Mouse (Mus musculus) lung, embryonic 15.5 days (tissue): ENCODE measurements around the gene Pik3c2b. TPM values are rescaled to one million over a fixed set of nuclear protein-coding genes. Genes with fewer than 3 reads are reported as not detected.

ENCODE experiments used
- ATAC-seq: fragments of 200-750 bp; cut with Nextera tagmentation; 2 replicates; pipeline ENCODE4 v1.8.0; 2017; ENCODE audit warnings: moderate number of reproducible peaks, borderline replicate concordance; ENCODE audit not compliant: low FRiP score, low TSS enrichment; ENCODE audit errors: extremely low read depth
- H3K27ac ChIP-seq: fragments of 300-500 bp; sonication (generic); 2 replicates; pipeline ENCODE4 v1.5.1; 2015; ENCODE audit warnings: moderate library complexity, mild to moderate bottlenecking, inconsistent platforms
- H3K27me3 ChIP-seq: fragments of 300-500 bp; sonication (generic); 2 replicates; pipeline ENCODE4 v1.6.1; 2015; ENCODE audit warnings: inconsistent platforms
- H3K36me3 ChIP-seq: fragments of 300-500 bp; sonication (generic); 2 replicates; pipeline ENCODE4 v1.6.1; 2015; ENCODE audit warnings: inconsistent platforms
- H3K4me1 ChIP-seq: fragments of 300-500 bp; sonication (generic); 2 replicates; pipeline ENCODE4 v1.6.1; 2015; ENCODE audit warnings: inconsistent platforms
- H3K4me2 ChIP-seq: fragments of 300-500 bp; sonication (generic); 2 replicates; pipeline ENCODE4 v1.6.1; 2015; ENCODE audit warnings: inconsistent platforms, mild to moderate bottlenecking, moderate library complexity
- H3K4me3 ChIP-seq: fragments of 300-500 bp; sonication (generic); 2 replicates; pipeline ENCODE4 v1.5.1; 2015; ENCODE audit warnings: mild to moderate bottlenecking, inconsistent platforms
- H3K9ac ChIP-seq: fragments of 300-500 bp; sonication (generic); 2 replicates; pipeline ENCODE4 v1.6.1; 2015; ENCODE audit warnings: inconsistent platforms
- H3K9me3 ChIP-seq: fragments of 300-500 bp; sonication (generic); 2 replicates; pipeline ENCODE4 v1.6.1; 2016; ENCODE audit warnings: inconsistent platforms
- WGBS: fragments of 180-500 bp; shearing (Covaris S2); methylation state at CpG from one replicate; pipeline ENCODE4 v1.1.7; 2015; 5-methylcytosine and 5-hydroxymethylcytosine counted together
- polyA plus RNA-seq: library from polyadenylated mRNA; unstranded; fragments of >200 nt; fragmentation: Nextera tagmentation; extraction: Ambion mirVana; gene quantifications from 2 replicates; pipeline ENCODE4 v1.2.1, GENCODE M21; 2015

The Pik3c2b gene
- polyA plus RNA-seq, 1 experiment from 2014 or later: 6.0 TPM

- Histone ChIP-seq H3K4me3 (no peak overlapping the region), H3K27me3 (peaks cover 22% of the 10 kb centered on the region), H3K36me3 (no peaks in the 10 kb centered on the region), H3K4me1 (peaks cover 11% of the 10 kb centered on the region), H3K9ac (no peak overlapping the region), H3K9me3 (no peaks in the 10 kb centered on the region), H3K4me2 (no peak overlapping the region), H3K27ac (no peak overlapping the region)
- 52% methylated on average over 6 of the region's 6 CpGs for WGBS
- no peak for ATAC-seq
Observed at GRCm38 (mm10) chr1:133155270-133155669, 109.8 kb downstream of the Pik3c2b start.

Other genes starting within 250 kb of the Pik3c2b start
- gene Lrrn2, start 165.4 kb upstream of the Pik3c2b start, polyA plus RNA-seq: 3.3 and 4.5 TPM in 2 replicates
- gene Mdm4, start 15.1 kb upstream of the Pik3c2b start, polyA plus RNA-seq: 33.3 and 36.7 TPM in 2 replicates
- 38.0 and 39.2 TPM in 2 replicates for gene Ppp1r15b, start 85.5 kb downstream of the Pik3c2b start, polyA plus RNA-seq
- gene Plekha6, start 118.5 kb downstream of the Pik3c2b start, polyA plus RNA-seq: 6.9 and 7.6 TPM in 2 replicates